Mouse (Mus musculus) ES-Bruce4 (cell line): ENCODE results near the gene Lrrc56. TPM values are rescaled to one million over a fixed set of nuclear protein-coding genes. Genes with fewer than 3 reads are reported as not detected.
A peak's percentile ranks its signal among the peaks of the same experiment; 100 is the strongest.

Experiments used
- H3K27ac ChIP-seq: 2 replicates; pipeline ENCODE4 v1.5.1; 2012; ENCODE audit warnings: low read length, inconsistent platforms; ENCODE audit not compliant: insufficient read depth
- H3K27me3 ChIP-seq: 2 replicates; pipeline ENCODE4 v1.6.1; 2012; ENCODE audit warnings: mild to moderate bottlenecking, low read length, inconsistent platforms; ENCODE audit not compliant: control insufficient read depth, poor library complexity, insufficient read depth, severe bottlenecking
- H3K36me3 ChIP-seq: 2 replicates; pipeline ENCODE4 v1.6.1; 2012; ENCODE audit warnings: inconsistent platforms, mild to moderate bottlenecking, low read length, moderate library complexity; ENCODE audit not compliant: control insufficient read depth, poor library complexity, insufficient read depth, severe bottlenecking
- H3K4me1 ChIP-seq: one replicate; pipeline ENCODE4 v1.8.1; 2011; ENCODE audit warnings: low read length; ENCODE audit not compliant: control insufficient read depth, insufficient read depth
- H3K4me3 ChIP-seq: 2 replicates; pipeline ENCODE4 v1.5.1; 2011; ENCODE audit warnings: low read depth, mild to moderate bottlenecking, low read length
- H3K9ac ChIP-seq: 2 replicates; pipeline ENCODE4 v1.6.1; 2012; ENCODE audit warnings: low read depth, mild to moderate bottlenecking, inconsistent platforms; ENCODE audit not compliant: poor library complexity, severe bottlenecking
- H3K9me3 ChIP-seq: replicated peaks from 2 replicates; pipeline ENCODE4 v1.6.1; 2012; ENCODE audit warnings: mild to moderate bottlenecking, low read length, inconsistent platforms; ENCODE audit not compliant: control insufficient read depth, poor library complexity, insufficient read depth, severe bottlenecking
- CTCF ChIP-seq: IDR thresholded peaks from one replicate; pipeline ENCODE4 v1.8.1; 2011; ENCODE audit warnings: low read depth, low read length
- EP300 ChIP-seq: IDR thresholded peaks from 2 replicates; pipeline ENCODE4 v1.6.1; 2011; ENCODE audit warnings: low read depth, low read length; ENCODE audit not compliant: insufficient read depth
- POLR2A ChIP-seq: IDR thresholded peaks from one replicate; pipeline ENCODE4 v1.8.1; 2011; ENCODE audit warnings: low read length; ENCODE audit not compliant: insufficient read depth
- polyA plus RNA-seq: library from polyadenylated mRNA; stranded (reverse); fragments of >200 nt; gene quantifications from 2 replicates; pipeline ENCODE4 v1.2.4, GENCODE M21; 2011; ENCODE audit warnings: low read depth; ENCODE audit not compliant: missing spikeins, insufficient read depth, insufficient read length

The Lrrc56 gene
- polyA plus RNA-seq = 3.3 and 3.4 TPM in 2 replicates

DNA sequence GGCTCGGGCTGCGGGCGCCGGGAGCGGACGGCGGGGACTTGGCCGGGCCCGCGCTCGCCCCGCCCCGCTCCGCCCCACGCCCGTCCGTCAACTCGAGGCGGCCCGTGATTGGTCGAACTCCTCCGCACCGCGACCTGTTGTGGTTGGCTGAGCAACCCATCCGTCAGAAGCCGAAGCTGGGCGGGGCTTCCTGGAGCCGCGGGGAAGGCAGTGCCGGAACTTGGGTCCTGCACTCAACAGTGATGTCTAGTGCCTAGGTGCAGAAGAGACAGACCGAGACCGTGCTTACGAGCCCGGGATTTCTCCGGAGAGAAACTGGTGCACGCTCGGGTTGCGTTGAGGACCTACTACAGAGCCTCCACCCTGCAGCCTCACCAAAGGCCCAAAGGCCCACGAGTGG is at the start of gene Lrrc56, which contains the start of gene Hras:
Lrrc56 (plus strand) TSS at position 210 of the 400 bp plus-strand sequence.
Hras (minus strand) TSS at position 58 of the 400 bp plus-strand sequence.
- H3K9ac ChIP-seq = peak within 1 kb of the TSS; percentile 90
- no peaks in the 10 kb centered on the region for H3K9me3 ChIP-seq
- H3K4me1 ChIP-seq = peaks cover 7% of the 10 kb centered on the region
- H3K36me3 ChIP-seq = peaks cover 13% of the 10 kb centered on the region
- TF ChIP-seq EP300 (no peak), POLR2A (peak; percentile 82)
- H3K4me3 ChIP-seq = peak within 1 kb of the TSS; percentile 93
- peak within 1 kb of the TSS; percentile 34; the same call in 1 of the 2 replicates for H3K27ac ChIP-seq
- H3K27me3 ChIP-seq = no peaks in the 10 kb centered on the region

DNA sequence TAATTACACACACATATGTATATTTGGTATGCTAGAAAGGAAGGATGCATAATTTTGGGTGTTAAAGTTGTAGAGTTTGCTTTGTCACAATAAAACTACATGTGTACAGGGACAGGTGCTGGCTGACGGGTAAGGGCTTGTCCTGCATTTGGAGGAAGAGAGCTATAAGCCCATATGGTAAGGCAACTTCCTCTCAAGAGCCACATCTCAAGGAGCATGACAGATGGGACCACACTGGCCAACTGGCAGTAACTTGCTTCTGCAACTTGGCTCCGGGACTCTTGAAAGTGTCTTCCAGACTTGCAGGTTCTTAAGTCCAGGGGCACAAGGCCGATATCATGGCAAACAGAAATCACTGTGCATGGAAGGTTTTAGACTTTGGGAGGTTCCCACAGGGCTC is 49.3 kb upstream of the Lrrc56 start:
- no peak overlapping the region for H3K4me3 ChIP-seq
- peaks cover 8% of the 10 kb centered on the region for H3K4me1 ChIP-seq
- H3K9me3 ChIP-seq = no peaks in the 10 kb centered on the region
- no peak overlapping the region for H3K9ac ChIP-seq
- TF ChIP-seq CTCF (no peak), POLR2A (no peak), EP300 (no peak)
- no peaks in the 10 kb centered on the region for H3K36me3 ChIP-seq
- no peaks in the 10 kb centered on the region for H3K27me3 ChIP-seq
- no peak overlapping the region for H3K27ac ChIP-seq

- Histone ChIP-seq H3K9ac (no peak overlapping the region), H3K36me3 (no peaks in the 10 kb centered on the region), H3K27me3 (no peaks in the 10 kb centered on the region), H3K4me3 (no peak overlapping the region), H3K9me3 (no peaks in the 10 kb centered on the region), H3K27ac (no peak overlapping the region), H3K4me1 (peaks cover 8% of the 10 kb centered on the region)
- no peak for TF ChIP-seq CTCF
- no peak for TF ChIP-seq EP300
- TF ChIP-seq POLR2A = no peak
Observed at GRCm38 (mm10) chr7:141145403-141145802, 48.6 kb upstream of the Lrrc56 start.

- Histone ChIP-seq H3K36me3 (no peaks in the 10 kb centered on the region), H3K27ac (no peak overlapping the region), H3K4me1 (peaks cover 8% of the 10 kb centered on the region), H3K9ac (no peak overlapping the region), H3K27me3 (no peaks in the 10 kb centered on the region), H3K9me3 (no peaks in the 10 kb centered on the region), H3K4me3 (no peak overlapping the region)
- TF ChIP-seq POLR2A (no peak), CTCF (no peak), EP300 (no peak)
Observed at GRCm38 (mm10) chr7:141146043-141146595, 47.8 kb upstream of the Lrrc56 start.

DNA sequence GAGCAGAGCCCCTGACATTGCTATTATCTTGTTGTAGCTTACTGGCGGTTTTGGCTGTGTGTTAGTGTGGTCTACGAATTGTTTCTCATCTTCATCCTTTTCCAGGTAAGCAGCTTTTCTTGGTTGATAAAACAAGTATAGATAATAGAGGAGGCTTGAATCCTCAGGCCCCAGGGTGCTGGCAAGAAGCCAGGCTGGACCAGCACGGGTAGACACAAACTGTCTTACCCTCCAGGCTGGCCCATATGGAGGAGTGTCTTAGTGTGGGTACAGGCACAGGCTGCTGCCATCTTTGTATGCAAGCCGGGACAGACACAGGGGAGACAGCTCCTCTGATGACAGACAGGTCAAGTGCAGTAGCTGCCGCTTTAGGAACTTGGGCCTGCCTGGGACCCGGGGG is 46.9 kb upstream of the Lrrc56 start:
- Histone ChIP-seq H3K4me3 (no peak overlapping the region), H3K4me1 (peaks cover 8% of the 10 kb centered on the region), H3K36me3 (no peaks in the 10 kb centered on the region), H3K27me3 (no peaks in the 10 kb centered on the region), H3K9ac (no peak overlapping the region), H3K9me3 (no peaks in the 10 kb centered on the region), H3K27ac (0 out of 2 replicates have a peak overlapping the region, but pooled peaks have one; percentile 14)
- TF ChIP-seq EP300 = no peak
- no peak for TF ChIP-seq POLR2A
- no peak for TF ChIP-seq CTCF

- Histone ChIP-seq H3K27me3 (no peaks in the 10 kb centered on the region), H3K9ac (0 out of 2 replicates have a peak overlapping the region, but pooled peaks have one; percentile 26), H3K27ac (peak overlapping the region; percentile 87), H3K9me3 (no peaks in the 10 kb centered on the region), H3K4me1 (peaks cover 8% of the 10 kb centered on the region), H3K36me3 (no peaks in the 10 kb centered on the region), H3K4me3 (no peak overlapping the region)
- TF ChIP-seq CTCF (no peak), EP300 (peak; percentile 73), POLR2A (no peak)
Observed at GRCm38 (mm10) chr7:141148639-141149038, 45.3 kb upstream of the Lrrc56 start.
